Mouse (Mus musculus): ENCODE data around the gene Arhgap42.

DNA sequence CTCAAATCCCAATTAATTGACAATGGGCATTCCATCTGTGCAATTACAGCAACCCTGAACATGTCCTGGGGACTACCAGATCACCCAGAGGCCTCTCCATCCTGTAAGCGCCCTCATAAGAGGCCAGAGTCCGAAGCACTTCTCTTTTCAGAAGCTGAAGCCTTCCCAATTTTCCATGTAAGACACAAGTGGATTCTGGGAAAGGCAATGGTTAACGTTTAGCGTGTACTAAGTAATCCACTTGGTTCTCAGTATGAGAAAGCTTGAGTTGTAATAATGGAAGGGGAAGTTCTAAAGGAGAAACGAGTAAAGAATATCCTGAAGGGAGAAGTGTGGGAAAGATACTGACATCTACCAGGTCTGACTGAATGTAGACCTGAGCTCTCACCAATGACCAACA lies 1.4 kb downstream of the Arhgap42 start:
- TF ChIP-seq CTCF (conservative IDR thresholded peaks at IDR 0.05; ENCODE audit: low read length) (no peak), POU5F1 (IDR thresholded peaks at IDR 0.05; ENCODE audit: borderline replicate concordance, low read length) (no peak), NANOG (IDR thresholded peaks at IDR 0.05; ENCODE audit: borderline replicate concordance, low read length) (no peak)

Data from E14TG2a.4 (cell line).